Mouse (Mus musculus) bone marrow macrophage, adult 2 months (primary cell): ENCODE data around the gene Tns3. TPM values are rescaled to one million over a fixed set of nuclear protein-coding genes. Genes with fewer than 3 reads are reported as not detected.

Experiments
- H3K27ac ChIP-seq: 2 replicates; pipeline ENCODE4 v1.5.1; 2012; ENCODE audit warnings: low read depth, low read length; ENCODE audit not compliant: insufficient read depth
- H3K4me1 ChIP-seq: 2 replicates; pipeline ENCODE4 v1.6.1; 2012; ENCODE audit warnings: low read length; ENCODE audit not compliant: control insufficient read depth, insufficient read depth
- H3K4me3 ChIP-seq: 2 replicates; pipeline ENCODE4 v1.5.1; 2012; ENCODE audit warnings: mild to moderate bottlenecking, low read length, moderate library complexity; ENCODE audit not compliant: insufficient read depth
- CTCF ChIP-seq: IDR thresholded peaks from 2 replicates; pipeline ENCODE4 v1.5.1; 2012; ENCODE audit warnings: low read depth, mild to moderate bottlenecking, low read length, moderate library complexity
- POLR2A ChIP-seq: IDR thresholded peaks from 2 replicates; pipeline ENCODE4 v1.6.1; 2012; ENCODE audit warnings: mild to moderate bottlenecking, low read depth, low read length, borderline replicate concordance
- polyA plus RNA-seq: library from polyadenylated mRNA; stranded (reverse); fragments of >200 nt; gene quantifications from 2 replicates; pipeline ENCODE4 v1.2.4, GENCODE M21; 2012; ENCODE audit not compliant: missing spikeins, insufficient read depth, insufficient read length

Tns3 gene
- polyA plus RNA-seq, 1 experiment = 102 TPM

DNA sequence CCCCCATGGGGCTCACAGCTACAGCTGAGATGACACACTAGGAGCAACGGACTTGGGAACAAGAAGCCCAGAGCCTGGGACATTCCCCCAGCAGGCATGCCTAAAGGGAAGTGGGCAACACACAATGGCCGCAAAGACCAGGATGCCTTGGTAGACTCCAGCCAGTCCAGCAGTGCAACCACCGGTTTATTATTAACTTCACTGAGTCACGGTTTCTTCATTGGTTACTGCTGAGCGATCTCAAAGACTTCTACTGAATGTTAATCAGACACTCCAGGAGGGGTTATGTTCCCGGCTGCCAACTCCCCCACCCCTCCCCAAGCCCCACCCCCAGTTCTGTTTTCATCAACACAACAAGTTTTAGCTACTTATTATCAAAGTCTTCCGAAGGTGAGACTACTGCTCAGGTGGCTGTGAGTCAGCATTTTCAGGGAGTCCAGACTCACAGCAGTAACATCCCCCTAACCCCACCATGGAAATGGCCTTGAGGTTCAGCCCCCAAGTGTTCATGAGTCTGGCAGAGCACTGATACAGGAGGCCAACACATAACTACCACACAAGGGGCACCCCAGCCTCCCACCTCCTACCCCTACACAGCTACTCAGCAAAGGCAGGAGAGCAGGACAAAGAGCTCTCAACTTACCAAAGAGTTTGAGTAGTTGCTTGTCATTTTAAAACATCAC is 29.5 kb downstream of the Tns3 start:
- TF ChIP-seq POLR2A (no peak), CTCF (no peak)
- Histone ChIP-seq H3K4me1 (peaks cover 69% of the 10 kb centered on the region), H3K27ac (peak overlapping the region; percentile 85), H3K4me3 (no peak overlapping the region)

DNA sequence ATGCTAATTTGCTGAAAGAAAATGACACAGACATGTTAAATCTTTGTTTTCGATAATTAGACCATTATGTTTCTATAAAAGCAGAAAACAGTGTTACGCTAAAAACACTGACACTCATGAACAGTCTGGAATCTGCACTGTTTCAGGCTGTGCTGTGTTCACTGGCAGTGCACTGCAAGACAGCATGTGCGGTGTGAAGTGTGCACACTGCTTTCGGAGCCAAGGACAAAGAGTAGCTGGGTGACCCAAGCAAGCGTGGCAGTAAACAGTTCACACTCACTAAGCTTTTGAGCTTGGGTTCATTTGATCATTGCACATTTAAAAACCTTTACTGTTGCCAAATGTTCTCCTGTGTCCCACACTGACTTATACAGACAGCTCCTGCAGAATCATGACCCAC is 32.2 kb downstream of the Tns3 start:
- Histone ChIP-seq H3K4me3 (no peak overlapping the region), H3K27ac (no peak overlapping the region), H3K4me1 (peaks cover 65% of the 10 kb centered on the region)
- TF ChIP-seq CTCF (no peak), POLR2A (no peak)

DNA sequence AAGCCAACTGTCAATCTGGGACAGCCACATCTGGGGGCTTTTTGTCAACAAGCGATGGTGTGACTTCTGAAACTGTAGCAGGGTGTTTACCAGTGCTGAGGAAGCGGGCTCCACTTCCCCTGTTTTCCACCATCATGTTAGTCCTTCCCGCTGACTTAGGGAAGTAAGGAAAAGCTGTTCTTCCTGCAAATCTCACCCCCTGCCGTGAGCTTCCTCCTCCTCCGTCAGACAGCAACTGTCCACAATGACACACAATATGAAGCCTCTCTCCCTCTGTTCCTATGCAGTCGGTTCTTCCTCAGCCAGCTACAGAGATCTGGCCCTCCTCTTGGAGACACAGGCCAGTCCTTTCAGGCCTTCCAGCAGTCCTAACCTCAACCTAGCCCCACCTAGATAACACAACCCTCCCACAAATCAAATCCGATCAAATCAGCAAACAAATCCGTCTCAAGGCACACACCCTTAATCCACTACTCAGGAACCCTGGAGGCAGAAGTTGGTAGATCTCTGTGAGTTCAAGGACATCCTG is 34.4 kb downstream of the Tns3 start:
- Histone ChIP-seq H3K4me1 (peaks cover 64% of the 10 kb centered on the region), H3K27ac (peak overlapping the region; percentile 90), H3K4me3 (0 out of 2 replicates have a peak overlapping the region, but pooled peaks have one; percentile 3)
- TF ChIP-seq POLR2A = no peak
- TF ChIP-seq CTCF = no peak

DNA sequence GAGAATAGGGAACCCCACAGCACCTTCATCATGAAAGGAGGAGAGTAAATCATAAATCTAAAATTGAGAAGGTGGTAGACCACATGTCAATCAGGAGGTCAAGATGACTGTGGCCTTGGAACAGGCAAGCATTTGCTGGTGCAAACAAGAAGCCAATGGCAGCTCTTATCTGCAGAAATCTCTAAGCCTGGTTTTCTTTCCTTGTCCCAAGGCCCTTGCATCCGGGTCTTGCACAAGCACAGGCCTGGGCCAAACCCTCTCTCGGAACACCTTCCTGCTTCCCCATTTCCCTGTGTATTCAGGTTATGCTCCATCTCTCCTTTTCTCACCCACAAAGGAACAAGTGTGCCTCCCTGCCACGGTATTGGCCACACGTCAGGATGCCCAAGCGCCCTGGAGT is 35.0 kb downstream of the Tns3 start:
- TF ChIP-seq CTCF (no peak), POLR2A (no peak)
- Histone ChIP-seq H3K27ac (peak overlapping the region; percentile 90), H3K4me3 (no peak overlapping the region), H3K4me1 (peaks cover 60% of the 10 kb centered on the region)

DNA sequence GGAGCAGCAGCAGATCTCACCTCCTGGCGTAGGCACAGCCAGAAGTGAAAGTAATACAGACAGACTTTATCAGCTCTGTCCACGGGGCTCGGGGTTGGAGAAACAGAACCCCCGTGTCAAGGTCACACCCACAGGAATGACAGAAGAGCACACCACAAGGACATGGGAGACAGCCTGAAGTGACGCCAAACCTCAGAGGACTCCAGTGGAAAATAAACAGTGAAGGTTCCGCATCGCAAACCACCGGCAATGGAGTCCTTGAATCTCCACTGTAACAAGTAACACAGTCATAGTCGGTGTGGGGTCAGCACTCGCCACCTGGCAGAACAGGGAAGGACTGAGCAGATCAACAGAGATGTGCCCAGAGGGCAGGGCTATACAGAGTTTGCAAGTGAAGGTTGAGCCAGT is 35.5 kb downstream of the Tns3 start:
- no peak overlapping the region for H3K4me3 ChIP-seq
- TF ChIP-seq CTCF = no peak
- no peak for TF ChIP-seq POLR2A

DNA sequence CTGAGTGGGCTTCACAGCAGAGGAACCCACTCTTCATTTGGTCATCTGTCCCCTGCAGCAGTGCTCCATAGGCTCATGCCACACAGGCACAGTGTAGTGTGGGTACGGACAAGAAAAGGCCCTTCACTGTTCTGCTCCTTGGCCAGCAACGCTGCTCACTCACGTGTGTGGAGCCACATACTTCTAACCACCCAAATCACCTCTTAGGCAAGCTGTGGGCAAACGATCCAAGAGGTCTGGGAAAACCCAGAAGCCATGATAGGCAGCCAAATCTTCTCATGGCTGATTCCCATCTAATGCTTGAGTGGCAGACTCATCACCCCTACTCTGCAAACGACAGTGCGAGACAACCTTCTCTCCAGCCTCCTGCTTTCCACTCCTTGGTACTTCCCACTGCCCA is 37.2 kb downstream of the Tns3 start:
- Histone ChIP-seq H3K27ac (no peak overlapping the region), H3K4me1 (peaks cover 58% of the 10 kb centered on the region), H3K4me3 (no peak overlapping the region)
- no peak for TF ChIP-seq CTCF
- TF ChIP-seq POLR2A = no peak

More for the DNA sequence above, 35.5 kb downstream of the Tns3 start:
- Histone ChIP-seq H3K27ac (peak overlapping the region; percentile 90), H3K4me1 (peaks cover 57% of the 10 kb centered on the region)

DNA sequence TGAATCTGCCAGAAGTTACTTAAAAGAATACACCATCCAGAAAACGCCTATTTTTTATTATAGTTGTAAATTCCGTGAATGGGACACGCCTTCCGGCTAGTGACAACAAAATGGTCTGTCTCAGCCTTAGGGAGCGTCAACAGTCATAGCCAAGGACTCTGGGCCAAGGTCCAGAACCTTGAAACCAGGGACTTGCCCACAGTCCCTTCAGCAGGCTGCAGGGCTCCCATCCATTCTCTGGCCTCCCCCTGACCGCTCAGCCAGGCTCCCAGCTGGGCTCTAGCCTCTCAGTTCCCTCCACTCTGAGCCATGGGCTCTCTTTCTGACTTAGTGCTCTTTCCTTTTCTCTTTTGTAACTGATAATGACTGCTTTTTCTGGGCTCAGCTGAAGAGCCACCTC is 37.6 kb downstream of the Tns3 start:
- H3K4me3 ChIP-seq = no peak overlapping the region
- no peak overlapping the region for H3K27ac ChIP-seq
- TF ChIP-seq POLR2A (no peak), CTCF (no peak)
- H3K4me1 ChIP-seq = peaks cover 58% of the 10 kb centered on the region

DNA sequence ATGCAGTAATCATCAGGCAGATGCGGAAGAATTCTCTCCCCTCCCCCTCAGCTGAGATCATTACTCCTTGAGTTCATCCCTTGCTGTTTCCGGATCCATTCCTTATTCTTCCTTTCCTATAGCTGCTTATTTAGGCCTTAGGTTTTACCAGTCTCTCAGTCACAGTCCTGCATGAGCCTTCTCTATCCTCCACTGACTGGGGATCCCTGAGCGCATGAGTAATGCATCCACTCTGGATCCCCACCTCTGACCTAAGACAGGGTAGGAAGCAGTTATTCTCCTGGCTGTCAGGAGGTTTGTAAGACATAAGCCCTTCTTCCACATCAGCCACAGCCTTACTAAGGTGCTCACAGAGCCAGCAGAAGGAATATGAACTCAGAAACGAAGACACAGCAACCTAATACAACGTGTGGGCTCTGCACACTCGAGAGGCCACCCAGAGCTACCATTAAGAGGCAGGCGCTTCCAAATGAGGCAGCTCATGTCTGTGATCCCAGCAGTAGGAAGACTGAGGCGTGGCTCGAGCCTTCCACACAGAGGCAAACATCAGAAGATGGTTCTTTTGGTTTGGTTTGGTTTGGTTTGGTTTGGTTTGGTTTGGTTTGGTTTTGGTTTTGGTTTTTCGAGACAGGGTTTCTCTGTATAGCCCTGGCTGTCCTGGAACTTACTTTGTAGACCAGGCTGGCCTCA is 38.3 kb downstream of the Tns3 start:
- Histone ChIP-seq H3K27ac (no peak overlapping the region), H3K4me3 (no peak overlapping the region), H3K4me1 (peaks cover 60% of the 10 kb centered on the region)
- TF ChIP-seq CTCF = no peak
- no peak for TF ChIP-seq POLR2A

DNA sequence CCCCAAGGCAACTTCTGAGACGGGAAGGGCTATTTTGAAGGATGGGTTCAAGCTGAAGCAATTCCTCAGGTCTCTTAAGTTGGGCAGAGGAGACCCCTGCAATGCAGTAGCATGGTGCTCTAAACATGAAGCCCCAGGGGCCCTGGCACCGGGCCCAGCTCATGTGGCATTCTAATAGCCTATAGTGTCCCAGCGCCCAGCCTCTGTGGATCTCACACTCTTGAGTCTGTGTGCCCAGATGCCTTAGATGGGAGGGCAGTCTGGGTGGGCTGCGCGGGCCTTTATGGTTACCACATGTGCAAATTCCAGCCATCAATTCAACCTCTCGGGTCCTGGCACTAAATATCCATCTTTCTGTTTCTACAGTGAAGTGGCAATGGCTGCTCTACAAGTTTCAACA is 38.9 kb downstream of the Tns3 start:
- TF ChIP-seq POLR2A = no peak
- TF ChIP-seq CTCF = no peak
- Histone ChIP-seq H3K4me1 (peaks cover 62% of the 10 kb centered on the region), H3K27ac (peak overlapping the region; percentile 50), H3K4me3 (no peak overlapping the region)
